Mouse (Mus musculus) ovary, postnatal 10 days (tissue): ENCODE measurements around the gene Zfp553.
"Not testable (repeated sequence)": the region's sequence is repeated elsewhere in the genome, so short reads cannot be mapped to it uniquely, and the experiment has no call there.

ENCODE experiments used
- DNase-seq: peaks from one replicate; pipeline ENCODE4 v3.0.0; 2022; ENCODE audit warnings: low spot score

The Zfp553 gene

GRCm38 (mm10) chr7:127233368-127233749 is 498 bp downstream of the Zfp553 start:
- DNase-seq: no peak

GRCm38 (mm10) chr7:127233765-127234164 is 904 bp downstream of the Zfp553 start:
- no peak for DNase-seq

- DNase-seq: no peak
These were observed 1.9 kb downstream of the Zfp553 start for GRCm38 (mm10) chr7:127234777-127235176.

GRCm38 (mm10) chr7:127243361-127243867 is 10.6 kb downstream of the Zfp553 start:
- no peak for DNase-seq

- peak; percentile 84 for DNase-seq
These were observed 11.2 kb downstream of the Zfp553 start, which contains the start of gene Zfp771 for GRCm38 (mm10) chr7:127243870-127244657. Zfp771 (plus strand) TSS chr7:127244274.

- no peak for DNase-seq
These were observed 12.0 kb downstream of the Zfp553 start for GRCm38 (mm10) chr7:127244658-127245510.

GRCm38 (mm10) chr7:127250511-127250910 is 17.6 kb downstream of the Zfp553 start:
- DNase-seq: not testable (repeated sequence)

- DNase-seq: no peak
These were observed 19.6 kb downstream of the Zfp553 start for GRCm38 (mm10) chr7:127252414-127252813.

GRCm38 (mm10) chr7:127253341-127253740 is 20.5 kb downstream of the Zfp553 start:
- no peak for DNase-seq

GRCm38 (mm10) chr7:127253821-127254769 is 21.2 kb downstream of the Zfp553 start:
- DNase-seq: peak; percentile 81

- no peak for DNase-seq
These were observed 22.1 kb downstream of the Zfp553 start for GRCm38 (mm10) chr7:127255008-127255407.

- DNase-seq: no peak
These were observed 23.1 kb downstream of the Zfp553 start for GRCm38 (mm10) chr7:127255965-127256364.

GRCm38 (mm10) chr7:127256518-127256917 is 23.7 kb downstream of the Zfp553 start:
- no peak for DNase-seq

GRCm38 (mm10) chr7:127259186-127259905 is 26.5 kb downstream of the Zfp553 start:
- no peak for DNase-seq

GRCm38 (mm10) chr7:127260309-127261111 is 27.6 kb downstream of the Zfp553 start, which contains the start of gene Dctpp1:
Dctpp1 (minus strand) TSS chr7:127260709.
- DNase-seq: peak; percentile 85

- no peak for DNase-seq
These were observed 29.5 kb downstream of the Zfp553 start for GRCm38 (mm10) chr7:127262218-127262961.

- no peak for DNase-seq
These were observed 30.7 kb downstream of the Zfp553 start for GRCm38 (mm10) chr7:127263526-127263925.

GRCm38 (mm10) chr7:127270256-127270655 is 37.4 kb downstream of the Zfp553 start:
- DNase-seq: no peak

GRCm38 (mm10) chr7:127270666-127271065 is 37.8 kb downstream of the Zfp553 start:
- DNase-seq: no peak
